Mouse (Mus musculus) intestine, embryonic 14.5 days (tissue): ENCODE data around the gene Nthl1. TPM values are rescaled to one million over a fixed set of nuclear protein-coding genes. Genes with fewer than 3 reads are reported as not detected.
A peak's percentile ranks its signal among the peaks of the same experiment; 100 is the strongest.

Source experiments
- ATAC-seq: fragments of 200-750 bp; cut with Nextera tagmentation; replicated peaks from 2 replicates; pipeline ENCODE4 v1.8.0; 2017; ENCODE audit warnings: low read depth, moderate number of reproducible peaks, moderate TSS enrichment, moderate library complexity; ENCODE audit not compliant: low FRiP score, low TSS enrichment
- DNase-seq: peaks from one replicate; pipeline ENCODE4 v3.0.0-alpha.2; 2018; ENCODE audit warnings: low spot score
- H3K27ac ChIP-seq: fragments of 300-500 bp; sonication (generic); 2 replicates; pipeline ENCODE4 v1.5.1; 2014; ENCODE audit warnings: low read depth, mild to moderate bottlenecking, control low read depth
- H3K27me3 ChIP-seq: fragments of 300-500 bp; sonication (generic); replicated peaks from 2 replicates; pipeline ENCODE4 v1.6.1; 2014; ENCODE audit warnings: low read length, control low read depth; ENCODE audit not compliant: control insufficient read depth, insufficient read depth
- H3K36me3 ChIP-seq: fragments of 300-500 bp; sonication (generic); 2 replicates; pipeline ENCODE4 v1.6.1; 2014; ENCODE audit warnings: low read length, control low read depth; ENCODE audit not compliant: control insufficient read depth, insufficient read depth
- H3K4me1 ChIP-seq: fragments of 300-500 bp; sonication (generic); replicated peaks from 2 replicates; pipeline ENCODE4 v1.6.1; 2014; ENCODE audit warnings: low read length, control low read depth, mixed read lengths; ENCODE audit not compliant: control insufficient read depth, insufficient read depth
- H3K4me2 ChIP-seq: fragments of 300-500 bp; sonication (generic); 2 replicates; pipeline ENCODE4 v1.6.1; 2014; ENCODE audit warnings: low read length
- H3K4me3 ChIP-seq: fragments of 300-500 bp; sonication (generic); 2 replicates; pipeline ENCODE4 v1.5.1; 2014; ENCODE audit warnings: low read depth, low read length, control low read depth, mixed read lengths
- H3K9ac ChIP-seq: fragments of 300-500 bp; sonication (generic); 2 replicates; pipeline ENCODE4 v1.6.1; 2014; ENCODE audit warnings: mild to moderate bottlenecking, low read length
- H3K9me3 ChIP-seq: fragments of 300-500 bp; sonication (generic); 2 replicates; pipeline ENCODE4 v1.6.1; 2016; ENCODE audit warnings: low read length, control low read depth; ENCODE audit not compliant: control insufficient read depth
- WGBS: fragments of 180-500 bp; shearing (Covaris S2); extraction: QIAGEN DNeasy Blood & Tissue Kit; methylation state at CpG from one replicate; pipeline ENCODE4 v1.1.7; 2014; 5-methylcytosine and 5-hydroxymethylcytosine counted together
- microRNA-seq: library from miRNA; unstranded; fragments of <30 nt; microRNA quantifications from one replicate; pipeline ENCODE4, GENCODE M21; 2016
- polyA plus RNA-seq: library from polyadenylated mRNA; unstranded; fragments of >200 nt; fragmentation: Nextera tagmentation; extraction: Ambion mirVana; gene quantifications from 2 replicates; pipeline ENCODE4 v1.2.1, GENCODE M21; 2014

Nthl1 gene
- polyA plus RNA-seq, 1 experiment from 2014 or later, result 18.6 TPM

GRCm38 (mm10) chr17:24686514-24686913 is 54.0 kb downstream of the Nthl1 start:
- ATAC-seq, result no peak; the same call in 1 of the 2 replicates
- 29% methylated on average over 16 of the region's 16 CpGs for WGBS

GRCm38 (mm10) chr17:24687146-24687595 is 54.7 kb downstream of the Nthl1 start:
- Histone ChIP-seq H3K27me3 (peaks cover 49% of the 10 kb centered on the region), H3K36me3 (peaks cover 4% of the 10 kb centered on the region; the same call in 1 of the 2 replicates), H3K9me3 (no peaks in the 10 kb centered on the region), H3K27ac (no peak overlapping the region), H3K4me3 (peak overlapping the region; percentile 33), H3K4me1 (peaks cover 11% of the 10 kb centered on the region), H3K4me2 (peak overlapping the region; percentile 51), H3K9ac (peak overlapping the region; percentile 16; the same call in 1 of the 2 replicates)
- ATAC-seq (peak; percentile 51; the same call in 1 of the 2 replicates), DNase-seq (peak; percentile 68)
- WGBS, result 2% methylated on average over 25 of the region's 25 CpGs

More at GRCm38 (mm10) chr17:24686514-24686913, 54.0 kb downstream of the Nthl1 start:
- Histone ChIP-seq H3K4me1 (peaks cover 11% of the 10 kb centered on the region), H3K27me3 (peaks cover 44% of the 10 kb centered on the region), H3K27ac (no peak overlapping the region), H3K9ac (no peak overlapping the region), H3K9me3 (no peaks in the 10 kb centered on the region), H3K4me3 (0 out of 2 replicates have a peak overlapping the region, but pooled peaks have one; percentile 5), H3K4me2 (peak overlapping the region; percentile 18; the same call in 1 of the 2 replicates), H3K36me3 (peaks cover 9% of the 10 kb centered on the region; the same call in 1 of the 2 replicates)
- DNase-seq, result no peak

DNA sequence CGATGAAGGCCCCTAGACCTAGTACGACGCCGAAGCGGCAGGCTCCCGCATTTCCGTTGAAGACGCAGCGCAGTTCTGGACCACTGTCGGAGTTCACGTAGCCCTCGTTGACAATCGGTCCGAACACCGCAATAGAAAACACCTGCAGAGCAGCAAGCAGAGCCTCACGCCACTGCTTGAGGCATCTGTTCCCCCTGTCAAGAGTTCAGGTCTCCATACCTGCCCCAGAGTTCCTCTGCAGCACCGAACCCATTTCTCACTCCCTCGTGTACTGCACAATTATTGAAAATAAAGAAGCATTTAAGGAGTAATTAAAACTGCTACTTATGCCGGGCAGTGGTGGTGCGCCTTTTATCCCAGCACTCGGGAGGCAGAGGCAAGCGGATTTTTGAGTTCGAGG is 55.1 kb downstream of the Nthl1 start:
- ATAC-seq (no peak), DNase-seq (no peak)
- peaks cover 6% of the 10 kb centered on the region for H3K36me3 ChIP-seq
- no peak overlapping the region for H3K27ac ChIP-seq
- peak overlapping the region; percentile 51 for H3K4me2 ChIP-seq
- H3K4me3 ChIP-seq, result peak overlapping the region; percentile 33
- H3K4me1 ChIP-seq, result peaks cover 11% of the 10 kb centered on the region
- WGBS, result 22% methylated on average over 23 of the region's 23 CpGs
- H3K9me3 ChIP-seq, result no peaks in the 10 kb centered on the region
- peaks cover 49% of the 10 kb centered on the region for H3K27me3 ChIP-seq
- peak overlapping the region; percentile 16; the same call in 1 of the 2 replicates for H3K9ac ChIP-seq

Small RNA genes lying within 50 kb of the gene (microRNA-seq; reads per million reads assigned to microRNA genes)
- gene Gm24589, result not detected

Other genes starting within 250 kb of the Nthl1 start
- gene Rnps1, start 218.1 kb upstream of the Nthl1 start, polyA plus RNA-seq, result 267 and 292 TPM in 2 replicates
- 104 and 106 TPM in 2 replicates for gene Eci1, start 206.0 kb upstream of the Nthl1 start, polyA plus RNA-seq
- gene Dnase1l2, start 189.6 kb upstream of the Nthl1 start, polyA plus RNA-seq, result 2.4 TPM in 2 replicates
- gene E4f1, start 162.4 kb upstream of the Nthl1 start, polyA plus RNA-seq, result 23.2 and 23.8 TPM in 2 replicates
- 73.1 and 81.0 TPM in 2 replicates for gene Pgp, start 162.3 kb upstream of the Nthl1 start, polyA plus RNA-seq
- gene Bricd5, start 158.8 kb upstream of the Nthl1 start, polyA plus RNA-seq, result 0.50 and 0.53 TPM in 2 replicates
- gene Mlst8, start 153.6 kb upstream of the Nthl1 start, polyA plus RNA-seq, result 32.3 and 32.7 TPM in 2 replicates
- 2.1 and 2.8 TPM in 2 replicates for gene Caskin1, start 144.1 kb upstream of the Nthl1 start, polyA plus RNA-seq
- 97.3 and 104 TPM in 2 replicates for gene Traf7, start 104.7 kb upstream of the Nthl1 start, polyA plus RNA-seq
- gene Rab26, start 98.5 kb upstream of the Nthl1 start, polyA plus RNA-seq, result 2.6 and 5.7 TPM in 2 replicates
- gene Pkd1, start 82.8 kb upstream of the Nthl1 start, polyA plus RNA-seq, result 26.8 and 28.4 TPM in 2 replicates
- gene Tsc2, start 50 bp upstream of the Nthl1 start, polyA plus RNA-seq, result 55.8 and 59.3 TPM in 2 replicates
- 51.7 and 58.2 TPM in 2 replicates for gene Slc9a3r2, start 17.6 kb downstream of the Nthl1 start, polyA plus RNA-seq
- gene Npw, start 25.8 kb downstream of the Nthl1 start, polyA plus RNA-seq, result not detected in 2 replicates
- 28.0 and 30.6 TPM in 2 replicates for gene Zfp598, start 37.0 kb downstream of the Nthl1 start, polyA plus RNA-seq
- 7.5 and 7.7 TPM in 2 replicates for gene Syngr3, start 57.3 kb downstream of the Nthl1 start, polyA plus RNA-seq
- gene Gfer, start 63.5 kb downstream of the Nthl1 start, polyA plus RNA-seq, result 48.1 and 48.5 TPM in 2 replicates
- gene Noxo1, start 63.6 kb downstream of the Nthl1 start, polyA plus RNA-seq, result 6.4 and 7.2 TPM in 2 replicates
- gene Tbl3, start 75.0 kb downstream of the Nthl1 start, polyA plus RNA-seq, result 86.2 and 90.1 TPM in 2 replicates
- 0.15 TPM in 2 replicates for gene Rnf151, start 85.4 kb downstream of the Nthl1 start, polyA plus RNA-seq
- gene Rps2, start 85.4 kb downstream of the Nthl1 start, polyA plus RNA-seq, result 1,745 and 1,859 TPM in 2 replicates
- 258 and 296 TPM in 2 replicates for gene Ndufb10, start 91.8 kb downstream of the Nthl1 start, polyA plus RNA-seq
- gene Rpl3l, start 95.1 kb downstream of the Nthl1 start, polyA plus RNA-seq, result not detected in 2 replicates
- 32.3 and 33.9 TPM in 2 replicates for gene Msrb1, start 104.0 kb downstream of the Nthl1 start, polyA plus RNA-seq
- 0.24 and 1.1 TPM in 2 replicates for gene Hs3st6, start 120.3 kb downstream of the Nthl1 start, polyA plus RNA-seq
- gene Meiob, start 171.6 kb downstream of the Nthl1 start, polyA plus RNA-seq, result not detected in 2 replicates
- gene Hagh, start 207.5 kb downstream of the Nthl1 start, polyA plus RNA-seq, result 35.5 and 39.1 TPM in 2 replicates
- 30.4 and 33.9 TPM in 2 replicates for gene Fahd1, start 217.7 kb downstream of the Nthl1 start, polyA plus RNA-seq
- gene Igfals, start 233.3 kb downstream of the Nthl1 start, polyA plus RNA-seq, result 0.63 and 0.84 TPM in 2 replicates